Mouse (Mus musculus): Measurements from ENCODE around the gene Plekhm3.

DNA sequence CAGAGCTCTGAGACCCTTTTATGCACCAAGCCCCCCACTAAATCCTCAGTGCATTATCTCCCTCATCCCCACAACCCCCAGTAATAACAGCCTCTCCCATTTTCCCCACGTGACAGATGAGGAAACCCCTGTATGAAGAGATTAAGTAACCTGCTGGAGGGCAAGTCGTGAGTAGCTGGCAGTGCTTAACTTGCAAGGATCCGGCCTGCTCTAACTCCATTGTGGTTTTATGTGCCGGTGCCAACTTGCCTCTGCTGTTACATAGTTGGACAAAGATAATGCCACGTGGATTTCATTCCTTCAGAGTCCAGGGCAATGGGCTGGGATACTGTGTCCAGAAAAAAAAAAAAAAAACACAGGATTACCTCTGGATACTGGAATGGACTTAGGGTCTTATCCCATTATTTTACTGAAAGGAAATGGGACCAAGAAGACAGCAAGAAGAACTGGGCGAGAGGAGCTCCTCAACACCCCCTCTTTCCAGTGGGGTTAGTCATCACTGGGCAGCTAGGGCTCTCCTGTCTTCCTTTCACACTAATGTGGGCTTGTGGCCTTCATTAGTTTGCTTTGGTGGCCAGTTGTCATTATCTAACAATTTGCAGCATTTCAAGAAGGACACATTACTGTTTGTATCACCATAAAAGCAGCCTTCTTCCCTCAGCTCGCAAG, 200.5 kb downstream of the Plekhm3 start:
- TF ChIP-seq POLR2A (IDR thresholded peaks at IDR 0.05; ENCODE audit: low read depth, low read length): no peak
- TF ChIP-seq CTCF (IDR thresholded peaks at IDR 0.05; ENCODE audit: borderline replicate concordance, insufficient read depth, low read length): no peak

Measured in embryonic fibroblast, embryonic 13.5 days (primary cell).